Mouse (Mus musculus) hindbrain, embryonic 12.5 days (tissue): Measurements from ENCODE around the gene Gkap1. TPM values are rescaled to one million over a fixed set of nuclear protein-coding genes. Genes with fewer than 3 reads are reported as not detected.
A peak's percentile ranks its signal among the peaks of the same experiment; 100 is the strongest.

Experiments
- ATAC-seq: fragments of 200-750 bp; cut with Nextera tagmentation; 2 replicates; pipeline ENCODE4 v1.8.0; 2017; ENCODE audit warnings: moderate TSS enrichment; ENCODE audit not compliant: low FRiP score
- H3K27ac ChIP-seq: fragments of 300-500 bp; sonication (generic); 2 replicates; pipeline ENCODE4 v1.5.1; 2016; ENCODE audit warnings: mild to moderate bottlenecking
- H3K27me3 ChIP-seq: fragments of 300-500 bp; sonication (generic); 2 replicates; pipeline ENCODE4 v1.6.1; 2016; ENCODE audit warnings: mild to moderate bottlenecking
- H3K36me3 ChIP-seq: fragments of 300-500 bp; sonication (generic); 2 replicates; pipeline ENCODE4 v1.6.1; 2016; ENCODE audit warnings: mild to moderate bottlenecking
- H3K4me1 ChIP-seq: fragments of 300-500 bp; sonication (generic); 2 replicates; pipeline ENCODE4 v1.6.1; 2016
- H3K4me2 ChIP-seq: fragments of 300-500 bp; sonication (generic); replicated peaks from 2 replicates; pipeline ENCODE4 v1.6.1; 2016; ENCODE audit warnings: mild to moderate bottlenecking
- H3K4me3 ChIP-seq: fragments of 300-500 bp; sonication (generic); 2 replicates; pipeline ENCODE4 v1.5.1; 2016; ENCODE audit warnings: mild to moderate bottlenecking
- H3K9ac ChIP-seq: fragments of 300-500 bp; sonication (generic); 2 replicates; pipeline ENCODE4 v1.6.1; 2016; ENCODE audit warnings: mild to moderate bottlenecking, moderate library complexity
- H3K9me3 ChIP-seq: fragments of 300-500 bp; sonication (generic); replicated peaks from 2 replicates; pipeline ENCODE4 v1.6.1; 2016; ENCODE audit warnings: mild to moderate bottlenecking
- WGBS: fragments of 180-500 bp; shearing (Covaris S2); methylation state at CpG from one replicate; pipeline ENCODE4 v1.1.7; 2016; 5-methylcytosine and 5-hydroxymethylcytosine counted together
- polyA plus RNA-seq: library from polyadenylated mRNA; unstranded; fragments of >200 nt; fragmentation: Nextera tagmentation; extraction: Ambion mirVana; gene quantifications from 2 replicates; pipeline ENCODE4 v1.2.1, GENCODE M21; 2016

Gkap1 gene
- polyA plus RNA-seq, 1 experiment from 2014 or later = 44.0 TPM

- Histone ChIP-seq H3K4me2 (peak overlapping the region; percentile 85), H3K9me3 (no peaks in the 10 kb centered on the region), H3K27ac (peak overlapping the region; percentile 83), H3K27me3 (no peaks in the 10 kb centered on the region), H3K4me3 (peak overlapping the region; percentile 95), H3K9ac (peak overlapping the region; percentile 99), H3K36me3 (no peaks in the 10 kb centered on the region), H3K4me1 (peaks cover 32% of the 10 kb centered on the region)
- peak; percentile 83 for ATAC-seq
- 3% methylated on average over 43 of the region's 49 CpGs for WGBS
Observed at GRCm38 (mm10) chr13:58214346-58215252, 60.9 kb downstream of the Gkap1 start.

GRCm38 (mm10) chr13:58213801-58214200, 61.7 kb downstream of the Gkap1 start:
- Histone ChIP-seq H3K27ac (no peak overlapping the region), H3K9ac (peak overlapping the region; percentile 99), H3K4me1 (peaks cover 32% of the 10 kb centered on the region), H3K4me2 (peak overlapping the region; percentile 85), H3K9me3 (no peaks in the 10 kb centered on the region), H3K36me3 (no peaks in the 10 kb centered on the region), H3K27me3 (no peaks in the 10 kb centered on the region), H3K4me3 (peak overlapping the region; percentile 95)
- ATAC-seq = no peak
- 67% methylated on average over 8 of the region's 8 CpGs for WGBS

- Histone ChIP-seq H3K27me3 (no peaks in the 10 kb centered on the region), H3K4me2 (no peak overlapping the region), H3K4me1 (peaks cover 32% of the 10 kb centered on the region), H3K4me3 (no peak overlapping the region), H3K36me3 (no peaks in the 10 kb centered on the region), H3K9ac (no peak overlapping the region), H3K9me3 (no peaks in the 10 kb centered on the region), H3K27ac (no peak overlapping the region)
- WGBS = 89% methylated on average over 2 of the region's 2 CpGs
- ATAC-seq = no peak
Observed at GRCm38 (mm10) chr13:58212530-58212929, 63.0 kb downstream of the Gkap1 start.

- H3K4me3 ChIP-seq = no peak overlapping the region
- no peak overlapping the region for H3K9ac ChIP-seq
- H3K27me3 ChIP-seq = no peaks in the 10 kb centered on the region
- no peaks in the 10 kb centered on the region for H3K36me3 ChIP-seq
- no peak overlapping the region for H3K27ac ChIP-seq
- no peaks in the 10 kb centered on the region for H3K9me3 ChIP-seq
- 88% methylated on average over 5 of the region's 5 CpGs for WGBS
- no peak overlapping the region for H3K4me2 ChIP-seq
- peaks cover 26% of the 10 kb centered on the region for H3K4me1 ChIP-seq
- no peak for ATAC-seq
Observed at GRCm38 (mm10) chr13:58210441-58210840, 65.1 kb downstream of the Gkap1 start.

- H3K9me3 ChIP-seq = no peaks in the 10 kb centered on the region
- no peak overlapping the region for H3K4me2 ChIP-seq
- no peaks in the 10 kb centered on the region for H3K36me3 ChIP-seq
- no peaks in the 10 kb centered on the region for H3K27me3 ChIP-seq
- H3K27ac ChIP-seq = no peak overlapping the region
- no peaks in the 10 kb centered on the region for H3K4me1 ChIP-seq
- H3K4me3 ChIP-seq = no peak overlapping the region
- ATAC-seq = no peak
- no peak overlapping the region for H3K9ac ChIP-seq
- WGBS = 91% methylated on average over 4 of the region's 4 CpGs
Observed at GRCm38 (mm10) chr13:58206084-58206483, 69.4 kb downstream of the Gkap1 start.

- H3K9ac ChIP-seq = no peak overlapping the region
- H3K4me3 ChIP-seq = no peak overlapping the region
- H3K4me1 ChIP-seq = no peaks in the 10 kb centered on the region
- H3K4me2 ChIP-seq = no peak overlapping the region
- H3K27ac ChIP-seq = no peak overlapping the region
- 78% methylated on average over 4 of the region's 4 CpGs for WGBS
- no peak for ATAC-seq
- H3K9me3 ChIP-seq = no peaks in the 10 kb centered on the region
- no peaks in the 10 kb centered on the region for H3K27me3 ChIP-seq
- no peaks in the 10 kb centered on the region for H3K36me3 ChIP-seq
Observed at GRCm38 (mm10) chr13:58204986-58205385, 70.5 kb downstream of the Gkap1 start.

GRCm38 (mm10) chr13:58204202-58204601, 71.3 kb downstream of the Gkap1 start:
- H3K27ac ChIP-seq = no peak overlapping the region
- H3K4me2 ChIP-seq = no peak overlapping the region
- 95% methylated on average over 3 of the region's 3 CpGs for WGBS
- ATAC-seq = no peak
- no peaks in the 10 kb centered on the region for H3K27me3 ChIP-seq
- 0 out of 2 replicates have a peak, but pooled peaks cover 3% of the 10 kb centered on the region for H3K4me1 ChIP-seq
- H3K36me3 ChIP-seq = no peaks in the 10 kb centered on the region
- no peak overlapping the region for H3K9ac ChIP-seq
- H3K9me3 ChIP-seq = no peaks in the 10 kb centered on the region
- H3K4me3 ChIP-seq = no peak overlapping the region

GRCm38 (mm10) chr13:58202903-58203302, 72.6 kb downstream of the Gkap1 start:
- no peak overlapping the region for H3K9ac ChIP-seq
- H3K4me1 ChIP-seq = 0 out of 2 replicates have a peak, but pooled peaks cover 4% of the 10 kb centered on the region
- H3K27me3 ChIP-seq = no peaks in the 10 kb centered on the region
- no peak overlapping the region for H3K4me3 ChIP-seq
- H3K36me3 ChIP-seq = peaks cover 3% of the 10 kb centered on the region; the same call in 1 of the 2 replicates
- H3K4me2 ChIP-seq = no peak overlapping the region
- no peak overlapping the region for H3K27ac ChIP-seq
- ATAC-seq = no peak
- no peaks in the 10 kb centered on the region for H3K9me3 ChIP-seq
- WGBS = 90% methylated on average over 1 of the region's 1 CpGs

GRCm38 (mm10) chr13:58201908-58202307, 73.6 kb downstream of the Gkap1 start:
- no peak overlapping the region for H3K27ac ChIP-seq
- H3K4me1 ChIP-seq = 0 out of 2 replicates have a peak, but pooled peaks cover 4% of the 10 kb centered on the region
- H3K36me3 ChIP-seq = peaks cover 7% of the 10 kb centered on the region
- 94% methylated on average over 3 of the region's 3 CpGs for WGBS
- no peak overlapping the region for H3K4me3 ChIP-seq
- no peak for ATAC-seq
- H3K9ac ChIP-seq = no peak overlapping the region
- no peaks in the 10 kb centered on the region for H3K9me3 ChIP-seq
- no peaks in the 10 kb centered on the region for H3K27me3 ChIP-seq
- no peak overlapping the region for H3K4me2 ChIP-seq

GRCm38 (mm10) chr13:58201343-58201742, 74.2 kb downstream of the Gkap1 start:
- no peak for ATAC-seq
- peaks cover 8% of the 10 kb centered on the region for H3K36me3 ChIP-seq
- H3K27ac ChIP-seq = no peak overlapping the region
- H3K27me3 ChIP-seq = no peaks in the 10 kb centered on the region
- H3K9ac ChIP-seq = no peak overlapping the region
- no peak overlapping the region for H3K4me3 ChIP-seq
- no peak overlapping the region for H3K4me2 ChIP-seq
- 92% methylated on average over 6 of the region's 6 CpGs for WGBS
- H3K4me1 ChIP-seq = 0 out of 2 replicates have a peak, but pooled peaks cover 4% of the 10 kb centered on the region
- no peaks in the 10 kb centered on the region for H3K9me3 ChIP-seq

- no peak overlapping the region for H3K4me3 ChIP-seq
- H3K9ac ChIP-seq = no peak overlapping the region
- H3K36me3 ChIP-seq = peaks cover 23% of the 10 kb centered on the region
- no peaks in the 10 kb centered on the region for H3K27me3 ChIP-seq
- 0 out of 2 replicates have a peak, but pooled peaks cover 4% of the 10 kb centered on the region for H3K4me1 ChIP-seq
- no peaks in the 10 kb centered on the region for H3K9me3 ChIP-seq
- 92% methylated on average over 7 of the region's 7 CpGs for WGBS
- H3K4me2 ChIP-seq = no peak overlapping the region
- no peak overlapping the region for H3K27ac ChIP-seq
- no peak for ATAC-seq
Observed at GRCm38 (mm10) chr13:58197981-58198640, 77.4 kb downstream of the Gkap1 start.

GRCm38 (mm10) chr13:58197211-58197610, 78.3 kb downstream of the Gkap1 start:
- Histone ChIP-seq H3K27me3 (no peaks in the 10 kb centered on the region), H3K9ac (no peak overlapping the region), H3K36me3 (peaks cover 28% of the 10 kb centered on the region), H3K4me2 (no peak overlapping the region), H3K27ac (no peak overlapping the region), H3K4me3 (no peak overlapping the region), H3K9me3 (no peaks in the 10 kb centered on the region), H3K4me1 (0 out of 2 replicates have a peak, but pooled peaks cover 4% of the 10 kb centered on the region)
- ATAC-seq = no peak
- 76% methylated on average over 3 of the region's 3 CpGs for whole genome bisulfite sequencing
